In the genomic region with DNA sequence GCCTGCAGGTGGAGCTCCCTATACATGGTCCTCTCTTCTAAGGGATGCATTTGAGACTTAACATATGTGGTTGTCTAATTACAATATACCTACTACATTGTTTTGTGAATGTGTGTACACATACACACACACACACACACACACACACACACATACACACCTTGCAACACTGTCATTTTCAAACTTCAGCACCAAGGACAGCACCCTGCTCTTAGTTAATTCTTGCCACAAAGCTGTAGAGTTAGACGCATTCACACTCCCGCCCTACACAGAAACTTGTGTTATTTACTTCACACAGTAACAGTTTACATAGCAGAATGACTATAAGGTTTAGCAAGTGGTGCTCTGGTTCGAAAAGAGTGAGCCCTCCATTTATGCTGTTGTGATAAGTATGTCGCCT, we compare ENCODE assay signal across 11 mouse cellular contexts.
A peak's percentile ranks its signal among the peaks of the same experiment; 100 is the strongest.
DNase-seq lines count a peak whose midpoint lies in the region; ATAC-seq and TF ChIP-seq lines count a peak whose summit lies in the region.
"Had no signal": no experiment of that assay in that cellular context is flagged by ENCODE, and none has a peak within 500 bp of the region (broad histone marks: within the 10 kb centered on the region; RNA-seq: fewer than 3 reads in every experiment).

No protein-coding gene starts in this region.

- H3K4me3 ChIP-seq in kidney, postnatal 0 days (replicated peaks; ENCODE audit: low read depth, low read length): no peak overlapping the region
- no peak overlapping the region for H3K4me3 ChIP-seq in kidney, embryonic 16.5 days (ENCODE audit: low read length)
- H3K4me3 ChIP-seq in limb, embryonic 10.5 days: no peak overlapping the region
- H3K4me3 ChIP-seq: forebrain, embryonic 15.5 days; midbrain, embryonic 15.5 days had no signal

- no peaks in the 10 kb centered on the region for H3K9me3 ChIP-seq in kidney, postnatal 0 days (replicated peaks; ENCODE audit: low read length)
- H3K9me3 ChIP-seq in kidney, embryonic 16.5 days (ENCODE audit: low read length): no peaks in the 10 kb centered on the region
- H3K9me3 ChIP-seq in limb, embryonic 10.5 days (replicated peaks): no peaks in the 10 kb centered on the region
- H3K9me3 ChIP-seq: forebrain, embryonic 15.5 days; midbrain, embryonic 15.5 days had no signal

- H3K36me3 ChIP-seq in kidney, postnatal 0 days (ENCODE audit: insufficient read depth, low read length): no peaks in the 10 kb centered on the region
- H3K36me3 ChIP-seq in kidney, embryonic 16.5 days (ENCODE audit: insufficient read depth, low read length): no peaks in the 10 kb centered on the region
- H3K36me3 ChIP-seq in limb, embryonic 10.5 days: no peaks in the 10 kb centered on the region
- H3K36me3 ChIP-seq: forebrain, embryonic 15.5 days; midbrain, embryonic 15.5 days had no signal

- no peak overlapping the region for H3K9ac ChIP-seq in kidney, postnatal 0 days (ENCODE audit: low read depth, low read length)
- H3K9ac ChIP-seq in kidney, embryonic 16.5 days (replicated peaks; ENCODE audit: low read length): no peak overlapping the region
- H3K9ac ChIP-seq: forebrain, embryonic 15.5 days; midbrain, embryonic 15.5 days had no signal

- no peak for TF ChIP-seq CTCF in kidney, postnatal 0 days (IDR thresholded peaks at IDR 0.05; ENCODE audit: low read depth)

- 55% methylated on average over 4 of the region's 4 CpGs for WGBS in kidney, postnatal 0 days
- WGBS in kidney, embryonic 16.5 days: 57% methylated on average over 4 of the region's 4 CpGs
- 65% methylated on average over 4 of the region's 4 CpGs for WGBS in limb, embryonic 10.5 days

- H3K4me1 ChIP-seq in kidney, postnatal 0 days (replicated peaks; ENCODE audit: insufficient read depth, low read length): no peaks in the 10 kb centered on the region
- no peaks in the 10 kb centered on the region for H3K4me1 ChIP-seq in kidney, embryonic 16.5 days (ENCODE audit: insufficient read depth, low read length)
- no peaks in the 10 kb centered on the region for H3K4me1 ChIP-seq in limb, embryonic 10.5 days
- H3K4me1 ChIP-seq: midbrain, embryonic 15.5 days had no signal

- ATAC-seq in kidney, postnatal 0 days (replicated peaks; ENCODE audit: low FRiP score, low read depth): no peak
- ATAC-seq in kidney, embryonic 16.5 days (ENCODE audit: low FRiP score, low TSS enrichment): no peak
- ATAC-seq in megakaryocyte-erythroid progenitor cell, adult 5-6 weeks (replicated peaks; ENCODE audit: low FRiP score, low TSS enrichment, poor library complexity, severe bottlenecking): no peak
- ATAC-seq: forebrain, embryonic 15.5 days; midbrain, embryonic 15.5 days had no signal

- peak; percentile 57 for DNase-seq in kidney, postnatal 0 days (ENCODE audit: low spot score)
- DNase-seq in ES-CJ7 (ENCODE audit: low read depth, low spot score) (peak; percentile 51), adipocyte (ENCODE audit: low spot score) (peak; percentile 18)
- DNase-seq in limb, embryonic 10.5 days (ENCODE audit: low spot score): peak; percentile 61
- DNase-seq in T-cell, adult 2 months (ENCODE audit: low spot score): no peak
- DNase-seq in left cerebral cortex, adult 18-20 months (ENCODE audit: low spot score in 2 of 2): no peak
- DNase-seq: cerebellum, postnatal 10 days had no signal

- no peak overlapping the region for H3K27ac ChIP-seq in kidney, postnatal 0 days
- no peak overlapping the region for H3K27ac ChIP-seq in kidney, embryonic 16.5 days (ENCODE audit: low read length)
- no peak overlapping the region for H3K27ac ChIP-seq in limb, embryonic 10.5 days
- H3K27ac ChIP-seq: forebrain, embryonic 15.5 days; midbrain, embryonic 15.5 days had no signal

- H3K4me2 ChIP-seq in kidney, postnatal 0 days (ENCODE audit: low read length): no peak overlapping the region
- H3K4me2 ChIP-seq in kidney, embryonic 16.5 days (replicated peaks; ENCODE audit: low read depth, low read length): no peak overlapping the region
- H3K4me2 ChIP-seq: forebrain, embryonic 15.5 days; midbrain, embryonic 15.5 days had no signal

- no peaks in the 10 kb centered on the region for H3K27me3 ChIP-seq in kidney, postnatal 0 days (ENCODE audit: insufficient read depth, low read length)
- H3K27me3 ChIP-seq in kidney, embryonic 16.5 days (ENCODE audit: insufficient read depth, low read length): no peaks in the 10 kb centered on the region
- H3K27me3 ChIP-seq in limb, embryonic 10.5 days (ENCODE audit: low read depth, poor library complexity, severe bottlenecking): no peaks in the 10 kb centered on the region
- H3K27me3 ChIP-seq: forebrain, embryonic 15.5 days; midbrain, embryonic 15.5 days had no signal

Comparison
In these comparisons a context has a peak if more than half of its experiments do, and no peak if none do; other contexts are left out.
1. DNase-seq: peak in kidney, postnatal 0 days (single experiment), ES-CJ7 (single experiment), adipocyte (single experiment) and limb, embryonic 10.5 days (single experiment); none in T-cell, adult 2 months (single experiment) and left cerebral cortex, adult 18-20 months (0 of 2).